Mouse (Mus musculus) CH12F3 (cell line): ENCODE data around the gene Gal3st2.
"Not testable (repeated sequence)": the region's sequence is repeated elsewhere in the genome, so short reads cannot be mapped to it uniquely, and the experiment has no call there.

Source experiments
- in situ Hi-C: fragments of 300-500 bp; cut with MboI; formaldehyde crosslinking; loops from 2 replicates; pipeline ENCODE4 v1.14.3; 2020; ENCODE audit warnings: low sequenced_read_pairs

Gene Gal3st2

DNA sequence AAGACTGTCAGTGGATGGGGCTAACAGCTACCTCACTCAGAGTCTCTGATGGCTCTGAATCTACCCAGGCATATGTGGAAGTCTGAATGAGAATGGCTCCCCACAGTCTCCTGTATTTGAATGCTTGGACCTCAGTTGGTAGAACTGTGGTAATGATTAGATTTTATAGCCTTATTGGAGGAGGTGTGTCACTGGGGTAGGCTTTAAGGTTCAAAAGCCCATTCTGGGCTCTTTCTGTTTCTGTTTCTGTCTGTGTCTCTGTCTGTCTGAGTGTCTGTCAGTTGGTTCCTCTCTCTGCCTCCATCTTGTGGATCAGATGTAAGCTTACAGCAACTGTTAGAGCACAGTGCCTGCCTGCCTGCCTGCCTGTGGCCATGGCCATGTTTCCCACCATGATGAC lies 1.5 kb upstream of the Gal3st2 start:
- in situ Hi-C loops = no loop called here

GRCm38 (mm10) chr1:93871594-93872105 lies 10.5 kb downstream of the Gal3st2 start:
- in situ Hi-C loops = not testable (repeated sequence)

DNA sequence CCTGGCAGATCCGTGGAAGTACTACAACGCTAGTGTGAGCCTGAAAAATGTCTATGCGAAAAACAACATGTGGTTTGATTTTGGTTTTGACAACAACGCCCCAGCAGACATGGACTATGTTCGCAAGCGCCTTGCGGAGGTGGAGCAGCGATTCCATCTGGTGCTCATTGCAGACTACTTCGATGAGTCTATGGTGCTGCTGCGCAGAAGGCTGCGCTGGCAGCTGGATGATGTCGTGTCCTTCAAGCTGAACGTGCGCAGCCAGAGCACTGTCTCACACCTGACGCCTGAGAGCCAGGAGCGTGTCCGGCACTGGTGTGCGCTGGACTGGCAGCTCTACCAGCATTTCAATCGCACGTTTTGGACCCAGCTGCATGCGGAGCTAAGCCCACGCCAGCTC lies 13.3 kb downstream of the Gal3st2 start:
- in situ Hi-C loops = not testable (repeated sequence)

DNA sequence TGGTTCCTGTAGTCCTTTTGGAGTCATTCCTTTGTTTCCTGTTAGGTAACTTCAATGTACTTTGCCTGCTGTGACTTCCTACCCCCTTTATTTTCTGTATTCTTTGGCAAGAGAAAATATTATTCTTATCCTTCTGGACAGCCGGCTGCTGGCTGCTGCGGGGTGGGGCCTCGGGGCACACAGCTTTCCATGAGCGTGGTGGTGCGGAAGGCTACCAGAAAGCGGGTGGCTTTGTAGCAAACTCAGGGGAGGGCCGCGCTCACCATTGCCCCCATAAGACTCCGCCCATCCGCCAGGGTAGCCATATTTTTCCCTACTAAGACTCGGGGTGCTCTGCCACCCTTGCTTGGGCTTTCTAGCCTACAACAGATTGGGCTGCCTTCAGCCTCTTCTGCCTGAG lies 20.7 kb downstream of the Gal3st2 start:
- in situ Hi-C loops = not testable (repeated sequence)

DNA sequence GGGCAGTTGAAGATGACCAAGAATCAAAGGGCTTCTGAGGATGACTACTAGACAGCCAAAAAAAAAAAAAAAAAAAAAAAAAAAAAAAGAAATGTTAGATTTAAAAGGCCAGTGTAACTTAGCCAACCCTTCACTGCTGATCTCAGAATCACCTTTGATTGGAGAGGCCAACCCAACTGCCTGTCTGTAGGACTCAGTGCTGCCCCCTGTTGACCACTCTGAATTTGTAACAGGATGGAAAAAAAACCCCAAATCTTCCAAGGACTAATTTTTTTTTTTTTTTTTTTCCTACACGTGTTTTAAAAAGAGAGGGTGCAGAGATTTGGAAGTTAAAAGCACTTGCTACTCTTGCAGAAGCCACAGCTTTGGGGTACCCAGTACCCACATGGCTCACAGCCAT lies 29.8 kb downstream of the Gal3st2 start:
- in situ Hi-C loops = not testable (repeated sequence)

DNA sequence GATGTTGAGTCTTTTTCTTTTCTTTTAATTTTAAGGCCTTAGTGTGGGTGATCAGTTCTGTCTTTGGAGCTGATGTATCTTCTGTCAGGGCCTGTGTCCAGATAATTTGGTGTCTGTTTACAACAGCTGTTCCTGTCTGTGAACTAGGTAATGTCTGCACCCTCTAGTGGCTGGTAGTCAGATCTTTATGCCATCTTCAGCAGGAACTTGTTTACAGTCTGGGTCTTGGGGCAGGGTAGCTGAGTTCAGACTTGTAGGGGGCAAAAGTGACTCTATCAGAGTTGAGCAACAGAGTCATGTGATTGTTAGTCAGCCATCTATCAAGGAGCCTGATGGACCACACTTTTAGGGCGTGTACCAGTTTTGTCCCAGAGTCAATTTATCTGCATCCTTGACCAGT lies 36.3 kb downstream of the Gal3st2 start:
- in situ Hi-C loops = not testable (repeated sequence)

GRCm38 (mm10) chr1:93901291-93901690 lies 40.2 kb downstream of the Gal3st2 start:
- in situ Hi-C loops = not testable (repeated sequence)

DNA sequence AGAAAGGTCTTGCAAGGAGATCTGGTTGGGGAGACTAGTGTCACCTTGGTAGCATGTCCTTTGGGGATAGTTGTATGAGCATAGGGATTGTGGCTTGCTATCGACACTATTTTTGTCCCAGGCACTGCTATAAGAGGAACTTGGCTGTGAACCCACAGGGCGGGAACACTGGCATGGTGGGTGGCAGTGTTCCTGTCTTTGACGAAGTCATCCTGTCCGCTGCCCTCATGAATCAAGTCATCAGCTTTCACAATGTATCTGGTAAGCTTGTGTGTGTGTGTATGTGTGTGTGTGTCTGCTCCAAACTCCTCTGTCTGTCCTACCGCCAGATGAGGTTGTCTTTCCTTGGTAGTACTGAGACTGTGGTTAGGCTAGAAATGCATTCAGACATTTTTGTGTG lies 45.6 kb downstream of the Gal3st2 start:
- in situ Hi-C loops = not testable (repeated sequence)

DNA sequence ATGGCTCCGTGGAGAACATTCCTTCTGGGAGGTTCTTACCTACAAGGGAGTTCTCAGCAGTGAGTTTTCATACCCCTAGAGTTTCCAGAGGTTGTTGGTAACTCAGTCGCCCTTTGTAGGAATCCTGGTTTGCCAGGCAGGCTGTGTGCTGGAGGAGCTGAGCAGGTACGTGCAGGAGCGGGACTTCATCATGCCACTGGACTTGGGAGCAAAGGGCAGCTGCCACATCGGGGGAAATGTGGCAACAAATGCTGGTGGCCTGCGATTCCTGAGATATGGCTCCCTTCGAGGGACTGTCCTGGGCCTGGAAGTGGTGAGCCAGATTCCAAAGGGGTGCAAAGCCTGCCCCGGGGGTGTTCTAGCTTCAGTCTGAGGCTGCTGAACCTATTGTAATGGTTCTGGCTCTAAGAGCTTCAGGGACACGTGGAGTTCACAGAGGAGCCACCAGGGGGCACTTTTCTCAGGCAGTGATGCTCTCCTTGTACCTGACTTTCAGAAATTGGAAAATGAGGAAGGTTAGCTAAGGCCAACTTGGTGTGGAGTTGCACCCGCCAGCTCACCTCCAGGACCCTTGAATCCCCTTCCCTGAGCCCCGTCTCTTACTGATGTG lies 48.0 kb downstream of the Gal3st2 start:
- in situ Hi-C loops = not testable (repeated sequence)

DNA sequence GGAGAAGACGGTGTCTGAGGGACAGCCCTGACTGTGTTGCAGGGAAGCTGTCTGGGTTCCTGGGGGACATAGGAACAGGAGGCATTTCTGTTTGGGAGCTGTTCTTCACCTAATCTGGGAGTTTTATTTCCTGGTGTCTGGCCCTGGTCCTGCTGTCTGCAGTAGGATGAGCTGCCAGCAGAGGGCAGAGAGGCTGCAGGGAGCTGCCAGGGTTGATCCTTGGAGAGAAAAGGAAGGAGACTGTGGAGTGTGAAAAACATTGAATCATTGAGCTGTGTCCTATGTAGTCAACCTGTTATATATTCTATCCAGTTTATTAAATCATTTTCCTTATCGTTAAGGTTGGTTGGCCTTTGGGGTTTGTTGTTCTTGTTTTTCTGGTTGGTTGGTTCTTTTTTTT lies 50.8 kb downstream of the Gal3st2 start:
- in situ Hi-C loops = not testable (repeated sequence)

DNA sequence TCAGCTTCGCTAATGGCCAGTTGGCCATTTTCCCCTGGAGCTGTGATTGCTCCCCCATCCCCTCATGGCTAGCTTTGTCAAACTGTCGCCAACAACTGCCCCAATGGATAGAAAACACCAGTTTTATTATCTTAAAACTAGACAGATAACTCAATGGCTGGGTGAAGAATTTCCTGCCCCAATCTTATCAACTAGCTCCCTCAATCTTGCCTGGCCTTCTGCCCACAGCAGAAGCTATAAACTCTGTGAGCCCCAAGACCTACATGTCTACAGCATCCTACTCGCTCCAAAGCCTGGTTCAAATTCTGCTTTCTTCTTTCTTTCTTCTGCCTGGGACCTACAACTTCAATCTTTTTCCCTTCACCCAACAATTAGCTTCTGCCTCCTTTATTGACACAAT lies 56.1 kb downstream of the Gal3st2 start:
- in situ Hi-C loops = not testable (repeated sequence)

- in situ Hi-C loops = not testable (repeated sequence)
Measured at GRCm38 (mm10) chr1:93918011-93918410, 56.9 kb downstream of the Gal3st2 start, which contains the start of gene Gal3st2b. Gene Gal3st2b, plus strand, starts transcription at chr1:93918311.

- in situ Hi-C loops = not testable (repeated sequence)
Measured at GRCm38 (mm10) chr1:93918775-93919174, 57.7 kb downstream of the Gal3st2 start.

DNA sequence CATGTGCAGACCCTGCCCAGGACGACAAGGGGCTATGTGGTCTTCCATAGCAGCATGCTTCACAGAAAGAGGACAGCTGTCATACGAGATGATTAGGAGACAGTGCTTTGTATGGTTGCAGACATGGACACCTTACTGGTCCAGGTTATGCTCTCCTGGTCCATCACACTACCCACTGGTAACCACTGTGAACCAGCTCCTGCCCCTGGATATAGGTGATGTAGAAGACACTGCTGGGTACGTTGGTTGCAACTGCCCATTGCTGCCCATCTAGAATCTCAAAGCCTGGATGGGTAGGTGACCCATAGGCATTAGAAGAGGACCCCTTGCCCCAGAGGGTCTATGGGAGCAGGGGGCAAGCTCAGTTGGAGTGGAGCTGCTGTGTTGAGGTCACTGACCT lies 58.2 kb downstream of the Gal3st2 start:
- in situ Hi-C loops = not testable (repeated sequence)

DNA sequence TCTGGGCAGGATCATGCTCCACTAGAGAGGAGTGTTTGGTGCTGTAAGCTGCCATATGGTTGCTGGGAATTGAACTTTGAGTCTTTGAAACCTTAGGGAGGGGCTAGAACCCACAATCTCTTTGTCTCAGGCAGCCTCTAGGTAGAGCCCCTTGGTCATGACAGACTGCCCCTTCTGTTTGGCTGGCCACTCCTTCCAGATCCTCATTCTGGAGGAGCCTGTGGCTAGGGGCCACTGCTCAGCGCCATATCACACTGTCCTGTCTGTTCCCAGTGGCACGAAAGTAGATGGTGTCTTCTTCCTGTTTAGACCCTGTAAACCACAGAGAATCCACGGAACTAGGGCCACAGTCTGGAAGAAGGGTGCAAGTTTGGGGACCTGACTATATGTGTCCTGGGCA lies 61.5 kb downstream of the Gal3st2 start:
- in situ Hi-C loops = not testable (repeated sequence)

DNA sequence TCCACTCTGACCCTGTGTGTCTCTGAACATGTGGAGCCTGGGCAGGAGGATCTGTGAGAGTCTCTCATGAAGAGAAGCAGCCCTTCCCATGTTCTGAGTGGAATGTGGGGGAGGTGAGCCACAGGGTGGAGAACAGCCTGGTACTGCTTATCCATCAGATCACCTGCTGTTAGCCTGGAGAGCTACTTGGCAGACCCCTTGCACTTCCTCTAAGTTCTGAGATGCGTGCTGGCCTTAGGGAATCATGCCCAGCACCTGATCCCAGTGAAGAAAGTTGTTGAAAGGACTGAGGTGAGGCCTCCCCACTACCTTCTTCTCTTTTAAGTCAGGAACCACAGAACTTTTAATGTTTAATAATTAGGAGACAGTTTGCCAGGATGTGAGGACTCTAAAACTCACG lies 62.0 kb downstream of the Gal3st2 start:
- in situ Hi-C loops = not testable (repeated sequence)
